Mouse (Mus musculus): ENCODE measurements around the gene Zfp831.

Gene Zfp831

DNA sequence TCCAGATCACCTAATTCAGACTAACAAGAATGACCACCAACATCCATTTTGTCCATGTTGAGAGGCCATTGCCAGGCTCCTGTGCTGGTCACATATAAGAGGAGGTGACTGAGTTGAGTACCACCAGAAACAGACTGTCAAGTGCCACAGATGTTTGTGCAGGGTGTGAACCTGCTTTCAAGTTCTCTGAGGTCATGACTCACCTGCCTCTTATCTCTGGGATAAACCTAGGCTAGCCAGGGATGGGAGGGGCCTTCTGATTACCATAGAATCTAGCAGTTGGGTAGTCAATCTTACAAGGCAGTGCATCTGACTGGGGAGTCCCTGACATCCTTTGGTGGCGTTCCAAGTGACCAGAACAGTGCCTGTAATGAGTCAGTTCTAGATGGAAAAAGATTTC, 103.8 kb downstream of the Zfp831 start:
- no peak for DNase-seq

- no peak for DNase-seq
Observed at GRCm38 (mm10) chr2:174748381-174748780, 105.0 kb downstream of the Zfp831 start.

- no peak for DNase-seq
Observed at GRCm38 (mm10) chr2:174753197-174753596, 109.9 kb downstream of the Zfp831 start.

- DNase-seq = no peak
Observed at GRCm38 (mm10) chr2:174754231-174754630, 110.9 kb downstream of the Zfp831 start.

DNA sequence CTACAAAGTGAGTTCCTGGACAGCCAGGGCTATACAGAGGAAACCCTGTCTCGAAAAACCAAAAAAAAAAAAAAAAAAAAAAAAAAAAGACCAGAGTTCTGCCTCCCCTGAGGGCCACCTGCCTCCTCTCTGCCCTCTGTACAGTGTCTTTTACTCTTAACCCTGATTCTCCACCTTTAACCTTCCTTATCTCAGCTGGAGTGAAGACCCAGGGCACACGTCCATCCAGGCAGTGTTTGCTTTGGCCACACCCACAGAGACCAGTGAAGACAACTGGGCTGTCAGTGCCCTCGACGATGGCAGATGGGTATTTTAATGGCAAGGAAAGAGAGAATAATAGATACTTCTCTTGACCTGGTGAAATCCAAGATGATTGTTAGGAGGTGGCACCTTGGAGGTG, 115.9 kb downstream of the Zfp831 start:
- DNase-seq = no peak
